Mouse (Mus musculus) lung, adult 2 months (tissue): ENCODE measurements around the gene Lat2. TPM values are rescaled to one million over a fixed set of nuclear protein-coding genes. Genes with fewer than 3 reads are reported as not detected.
A peak's percentile ranks its signal among the peaks of the same experiment; 100 is the strongest.

Experiments used
- DNase-seq: peaks from one replicate; pipeline ENCODE4 v3.0.0; 2022
- H3K4me1 ChIP-seq: fragments of 200-500 bp; 2 replicates; pipeline ENCODE4 v1.6.1; 2011; ENCODE audit warnings: low read length; ENCODE audit not compliant: control insufficient read depth, insufficient read depth
- H3K4me3 ChIP-seq: fragments of 200-500 bp; replicated peaks from 2 replicates; pipeline ENCODE3; 2011; ENCODE audit warnings: low read depth, mild to moderate bottlenecking, control low read depth, low read length; ENCODE audit errors: extremely low read depth
- CTCF ChIP-seq: fragments of 200-500 bp; IDR thresholded peaks from 2 replicates; pipeline ENCODE4 v1.5.1; 2011; ENCODE audit warnings: mild to moderate bottlenecking, low read length, control low read depth; ENCODE audit not compliant: insufficient read depth
- POLR2A ChIP-seq: fragments of 200-500 bp; IDR thresholded peaks from 2 replicates; pipeline ENCODE4 v1.6.1; 2011; ENCODE audit warnings: low read depth, mild to moderate bottlenecking, control low read depth, low read length, borderline replicate concordance; ENCODE audit errors: extremely low read depth
- WGBS: fragments of 180-500 bp; shearing (Covaris S2); methylation state at CpG from one replicate; pipeline ENCODE4 v1.1.7; 2018; 5-methylcytosine and 5-hydroxymethylcytosine counted together
- polyA plus RNA-seq: library from polyadenylated mRNA; depleted of rRNA; stranded (reverse); fragments of >200 nt; gene quantifications from 2 replicates; pipeline ENCODE4 v1.2.3, GENCODE M21; 2012

The Lat2 gene
- polyA plus RNA-seq, 1 experiment: 8.4 TPM

- WGBS: 92% methylated on average over 5 of the region's 5 CpGs
- Histone ChIP-seq H3K4me1 (peaks cover 4% of the 10 kb centered on the region; the same call in 1 of the 2 replicates), H3K4me3 (no peak overlapping the region)
- DNase-seq: no peak
- TF ChIP-seq CTCF: no peak
- no peak for TF ChIP-seq POLR2A
Measured at GRCm38 (mm10) chr5:134575833-134576232, 39.0 kb downstream of the Lat2 start.

DNA sequence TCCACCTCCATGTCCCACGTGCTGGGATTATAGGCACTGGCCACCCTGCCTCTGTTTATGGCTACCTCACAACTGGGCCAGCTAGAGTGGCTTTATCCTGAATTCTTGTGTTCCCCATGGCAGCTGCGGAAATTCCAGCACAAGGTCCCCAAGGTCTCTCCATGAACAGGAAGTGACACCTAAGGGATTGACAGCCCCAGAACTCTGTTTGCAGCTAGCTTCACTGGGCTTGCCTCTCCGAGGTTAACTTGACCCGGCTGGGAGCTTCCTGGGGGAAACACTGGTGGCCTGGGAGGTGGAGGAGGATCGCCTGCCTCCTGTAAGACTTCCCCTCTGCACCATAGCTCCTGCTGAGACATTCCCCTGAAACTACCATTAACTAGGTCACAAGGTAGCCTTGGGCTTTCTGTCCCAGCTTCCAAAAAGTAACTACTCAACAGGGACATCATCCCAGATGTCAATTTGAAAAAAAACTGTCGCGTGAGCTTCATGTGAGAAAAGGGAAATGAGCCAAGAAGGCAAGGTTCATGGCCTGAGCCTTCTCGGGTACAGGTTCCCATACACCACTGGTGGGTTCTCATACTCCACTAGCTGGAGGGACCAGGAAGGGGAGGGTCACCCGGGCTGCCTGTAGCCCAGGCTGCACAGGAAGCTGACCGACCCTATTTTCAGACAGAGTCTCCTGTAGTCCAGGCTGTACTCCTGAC lies 42.2 kb downstream of the Lat2 start:
- 31% methylated on average over 10 of the region's 10 CpGs for WGBS
- TF ChIP-seq CTCF (no peak), POLR2A (no peak)
- H3K4me3 ChIP-seq: peak overlapping the region; percentile 15
- H3K4me1 ChIP-seq: peaks cover 4% of the 10 kb centered on the region; the same call in 1 of the 2 replicates
- DNase-seq: no peak

DNA sequence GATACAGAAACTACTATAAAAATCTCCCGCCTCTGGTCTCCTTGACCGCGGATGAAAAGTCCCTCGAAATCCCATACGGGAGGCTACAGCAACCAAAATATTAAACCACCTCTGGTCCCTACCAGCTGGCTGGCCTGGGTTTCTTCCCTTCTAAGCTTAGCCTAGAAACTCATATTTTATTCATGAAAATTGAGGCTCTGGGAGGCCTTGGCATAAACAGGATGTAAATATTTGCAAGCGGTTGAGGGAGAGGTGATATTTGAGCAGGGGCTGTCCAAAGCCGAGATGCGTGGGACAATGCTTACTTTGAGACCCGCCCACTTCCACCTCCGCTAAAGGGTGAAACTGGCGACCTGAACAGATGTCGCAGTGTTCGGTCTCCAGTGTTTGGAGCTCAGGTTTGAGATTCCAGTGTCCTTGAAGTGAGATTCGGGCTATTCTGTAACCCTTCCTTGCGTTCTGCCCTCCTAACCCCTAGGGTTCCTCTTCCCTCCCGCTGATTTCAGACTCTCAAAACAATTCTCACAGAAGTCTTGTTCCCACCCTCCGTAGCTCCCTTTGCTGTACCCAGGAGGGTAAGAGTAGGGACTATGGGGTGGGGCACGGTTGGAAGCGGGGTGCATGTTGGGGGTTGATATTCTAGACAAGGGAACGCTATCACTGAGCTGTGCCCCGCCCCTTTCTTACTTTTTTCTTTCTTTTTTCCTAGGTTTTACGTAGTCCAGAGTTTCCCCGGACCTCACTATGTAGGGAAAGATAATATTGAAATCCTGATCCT lies 42.9 kb downstream of the Lat2 start:
- WGBS: 1% methylated on average over 23 of the region's 23 CpGs
- peak overlapping the region; percentile 70 for H3K4me3 ChIP-seq
- peak; percentile 17; the same call in 1 of the 2 replicates for TF ChIP-seq POLR2A
- TF ChIP-seq CTCF: no peak
- peaks cover 4% of the 10 kb centered on the region; the same call in 1 of the 2 replicates for H3K4me1 ChIP-seq
- DNase-seq: peak; percentile 43

- no peak for DNase-seq
- 51% methylated on average over 8 of the region's 8 CpGs for WGBS
- H3K4me1 ChIP-seq: peaks cover 4% of the 10 kb centered on the region; the same call in 1 of the 2 replicates
Measured at GRCm38 (mm10) chr5:134568964-134569491, 45.8 kb downstream of the Lat2 start.

GRCm38 (mm10) chr5:134568030-134568429 lies 46.8 kb downstream of the Lat2 start:
- Histone ChIP-seq H3K4me1 (peaks cover 4% of the 10 kb centered on the region; the same call in 1 of the 2 replicates), H3K4me3 (no peak overlapping the region)
- no peak for TF ChIP-seq POLR2A
- no peak for TF ChIP-seq CTCF
- DNase-seq: no peak
- 88% methylated on average over 3 of the region's 3 CpGs for WGBS

More at GRCm38 (mm10) chr5:134568964-134569491, 45.8 kb downstream of the Lat2 start:
- TF ChIP-seq POLR2A: no peak
- no peak for TF ChIP-seq CTCF
- H3K4me3 ChIP-seq: no peak overlapping the region

DNA sequence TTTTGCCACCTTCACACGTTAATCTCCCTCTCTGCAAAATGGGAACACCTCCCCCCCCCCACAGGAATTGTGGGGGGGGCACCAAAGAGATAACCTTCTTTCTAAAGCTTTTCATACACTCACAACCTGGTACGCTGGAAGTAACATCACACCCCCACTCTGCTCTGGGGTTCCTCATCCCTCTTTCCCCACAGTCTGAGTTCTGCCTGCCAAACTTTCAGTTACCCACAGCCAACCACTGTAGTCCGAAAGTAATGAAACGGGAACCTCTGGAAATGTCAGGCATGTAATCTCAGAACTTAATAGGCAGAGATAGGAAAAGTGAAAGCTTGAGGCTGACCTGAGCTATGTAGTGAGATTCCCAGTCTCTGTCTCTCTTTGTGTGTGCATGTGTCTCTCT lies 47.4 kb downstream of the Lat2 start:
- H3K4me3 ChIP-seq: no peak overlapping the region
- WGBS: 79% methylated on average over 4 of the region's 4 CpGs

GRCm38 (mm10) chr5:134565696-134566095 lies 49.1 kb downstream of the Lat2 start:
- DNase-seq: no peak
- WGBS: 88% methylated on average over 6 of the region's 6 CpGs
- TF ChIP-seq CTCF (no peak), POLR2A (no peak)

More for the DNA sequence above, 47.4 kb downstream of the Lat2 start:
- no peak for DNase-seq
- TF ChIP-seq POLR2A: no peak
- TF ChIP-seq CTCF: no peak
- peaks cover under 1% of the 10 kb centered on the region; the same call in 1 of the 2 replicates for H3K4me1 ChIP-seq

GRCm38 (mm10) chr5:134564272-134564671 lies 50.6 kb downstream of the Lat2 start:
- no peak for DNase-seq
- H3K4me3 ChIP-seq: no peak overlapping the region
- H3K4me1 ChIP-seq: no peaks in the 10 kb centered on the region
- TF ChIP-seq POLR2A (no peak), CTCF (no peak)
- WGBS: 100% methylated on average over 2 of the region's 2 CpGs

More at GRCm38 (mm10) chr5:134565696-134566095, 49.1 kb downstream of the Lat2 start:
- Histone ChIP-seq H3K4me1 (no peaks in the 10 kb centered on the region), H3K4me3 (no peak overlapping the region)

- no peak for DNase-seq
- no peak overlapping the region for H3K4me3 ChIP-seq
- TF ChIP-seq POLR2A: no peak
- TF ChIP-seq CTCF: no peak
- WGBS: 78% methylated on average over 16 of the region's 16 CpGs
- peaks cover 2% of the 10 kb centered on the region; the same call in 1 of the 2 replicates for H3K4me1 ChIP-seq
Measured at GRCm38 (mm10) chr5:134560450-134561171, 54.2 kb downstream of the Lat2 start.
